Mouse (Mus musculus) thymus, postnatal 10 days (tissue): ENCODE measurements around the gene Gmpr.
A peak's percentile ranks its signal among the peaks of the same experiment; 100 is the strongest.

ENCODE experiments used
- DNase-seq, 2 experiments: peaks; one replicate each; pipeline ENCODE4 v3.0.0; 2021; ENCODE audit warnings: low spot score in 2 of 2

The Gmpr gene

GRCm38 (mm10) chr13:45502791-45503190, 4.5 kb upstream of the Gmpr start:
- no peak for DNase-seq

DNA sequence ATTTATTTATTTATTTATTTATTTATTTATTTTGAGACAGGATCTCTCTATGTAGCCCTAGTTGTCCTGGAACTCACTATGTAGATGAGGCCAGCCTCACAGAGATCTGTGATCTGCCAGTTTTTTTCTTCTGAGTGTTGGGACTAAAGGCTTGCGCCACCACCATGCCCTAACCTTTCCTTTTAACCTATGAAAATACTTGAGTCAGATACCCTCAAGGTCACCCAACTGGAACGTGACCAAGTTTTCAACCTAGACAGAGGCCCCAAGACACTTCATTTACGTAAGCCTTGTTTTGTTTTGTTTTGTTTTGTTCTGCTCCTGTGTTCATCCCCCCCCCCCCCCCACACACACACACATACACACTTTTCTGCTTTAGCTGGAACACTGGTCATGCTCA, 1.7 kb upstream of the Gmpr start:
- DNase-seq: no peak

DNA sequence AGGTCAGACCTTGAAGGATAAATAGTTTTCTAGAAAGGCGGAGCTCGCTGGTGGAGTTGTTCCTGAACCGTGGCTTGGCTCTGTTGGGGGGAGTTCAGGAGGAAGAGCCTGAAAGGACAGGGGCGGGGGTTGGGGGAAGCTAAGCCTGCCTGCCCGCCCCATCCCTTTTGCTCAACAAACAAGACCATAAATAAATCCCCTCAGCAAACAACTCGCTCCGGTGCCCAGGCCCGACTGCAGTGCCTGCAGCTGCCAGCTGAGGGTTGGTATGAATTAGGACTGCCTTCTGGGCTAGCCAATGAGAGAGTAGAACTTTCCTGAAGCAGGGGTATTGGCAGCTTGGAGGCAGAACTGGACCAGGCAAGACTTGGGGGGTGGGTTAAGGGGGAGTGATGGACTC, 1.3 kb downstream of the Gmpr start:
- peak; percentile 6 to 26 for DNase-seq

- no peak for DNase-seq
These were observed 2.1 kb downstream of the Gmpr start for GRCm38 (mm10) chr13:45509366-45509765.

DNA sequence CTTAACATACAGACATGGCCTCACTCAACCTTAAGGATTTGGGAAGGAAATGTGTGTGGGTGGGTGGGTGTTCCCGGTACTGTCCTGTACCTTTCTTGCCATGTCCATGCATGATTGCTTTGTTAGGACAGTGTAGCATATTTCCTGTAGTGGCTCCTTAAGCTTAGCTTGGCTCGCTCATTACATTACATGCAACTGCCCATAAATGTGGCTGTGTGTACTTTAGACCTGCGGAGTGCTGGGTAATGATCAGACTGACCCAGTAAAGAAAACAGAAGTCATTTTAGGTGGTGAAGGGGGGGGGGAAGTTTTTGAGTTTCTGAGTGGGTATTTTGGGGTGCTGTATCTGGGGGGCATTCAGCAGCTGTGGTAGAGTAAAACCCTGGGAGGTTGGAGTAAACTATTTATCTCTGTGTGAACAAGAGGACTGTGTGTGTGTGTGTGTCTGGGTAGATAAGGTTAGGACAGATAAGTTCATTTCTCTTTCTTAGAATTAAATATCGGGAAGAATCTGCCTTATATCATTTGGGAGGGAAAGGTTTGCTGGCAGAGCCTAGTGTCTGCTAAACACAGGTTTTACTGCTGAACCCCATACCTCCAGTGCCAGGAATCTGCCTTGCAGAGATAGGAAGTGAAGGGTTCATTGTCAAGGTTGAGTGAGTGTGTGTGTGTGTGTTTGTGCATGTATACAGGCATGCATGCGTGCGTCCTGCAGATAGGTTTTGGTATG, 4.6 kb downstream of the Gmpr start:
- DNase-seq: no peak

GRCm38 (mm10) chr13:45512531-45512930, 5.3 kb downstream of the Gmpr start:
- no peak for DNase-seq

DNA sequence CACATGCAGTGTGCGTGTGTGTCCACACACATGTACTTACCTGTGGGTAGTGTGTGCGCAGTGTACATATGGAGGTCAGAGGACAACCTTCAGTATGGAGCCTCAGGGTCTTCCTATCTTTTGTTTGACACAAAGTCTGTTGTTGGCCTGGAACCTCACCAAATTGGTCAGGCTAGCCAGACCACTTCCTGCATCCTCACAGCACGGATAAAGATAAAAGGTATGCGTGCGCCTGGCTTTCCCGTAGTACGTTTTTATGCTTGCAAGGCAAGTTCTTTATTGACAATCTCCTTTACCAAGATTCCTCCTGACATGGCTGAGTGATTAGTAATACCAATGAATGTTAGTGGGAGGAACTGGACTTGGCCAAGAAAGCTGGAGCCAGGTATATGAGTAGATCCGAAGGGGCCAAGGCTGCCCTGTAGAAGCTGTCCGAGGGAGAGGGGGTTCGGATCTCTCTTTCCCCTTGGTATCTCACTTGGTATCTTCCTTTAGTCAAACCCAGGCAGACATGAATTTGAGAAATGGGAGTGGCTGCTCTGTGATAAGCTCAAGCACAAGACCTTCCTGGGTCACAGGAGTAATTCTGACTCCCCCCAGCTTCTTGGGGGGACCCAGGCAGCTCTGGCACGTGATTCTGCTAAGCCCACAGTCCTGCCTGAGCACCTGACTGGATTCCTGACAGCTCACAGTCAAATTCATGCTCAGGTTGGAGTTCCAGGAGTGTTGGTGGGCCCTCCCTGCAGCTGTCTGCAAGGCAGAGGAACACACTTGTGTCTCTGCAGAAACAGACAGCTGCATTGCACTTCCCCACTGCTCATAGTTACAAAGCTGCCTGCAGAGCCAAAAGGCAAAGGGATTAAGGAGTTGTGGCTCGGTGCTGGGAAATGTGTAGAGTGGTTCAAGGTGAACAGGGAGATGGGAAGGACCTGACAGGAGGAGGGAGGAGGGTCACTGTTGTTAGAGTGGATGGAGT, 6.1 kb downstream of the Gmpr start:
- no peak for DNase-seq

DNA sequence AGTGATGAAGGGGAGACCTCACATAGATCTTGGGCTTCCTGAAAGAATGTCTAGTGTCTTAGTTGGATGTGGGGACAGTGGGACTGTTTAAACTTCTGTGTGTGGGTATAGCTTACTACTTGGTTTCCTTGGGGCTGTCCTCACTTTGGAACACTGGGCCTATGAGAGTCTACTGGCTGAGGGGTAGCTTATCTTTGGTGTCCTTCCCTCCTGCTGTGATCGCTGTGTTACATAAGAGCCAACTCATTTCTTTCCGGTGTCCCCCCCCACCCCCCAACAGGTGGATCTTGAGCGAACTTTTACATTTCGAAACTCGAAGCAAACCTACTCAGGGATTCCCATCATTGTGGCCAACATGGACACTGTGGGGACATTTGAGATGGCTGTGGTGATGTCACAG, 6.9 kb downstream of the Gmpr start:
- DNase-seq: no peak

DNA sequence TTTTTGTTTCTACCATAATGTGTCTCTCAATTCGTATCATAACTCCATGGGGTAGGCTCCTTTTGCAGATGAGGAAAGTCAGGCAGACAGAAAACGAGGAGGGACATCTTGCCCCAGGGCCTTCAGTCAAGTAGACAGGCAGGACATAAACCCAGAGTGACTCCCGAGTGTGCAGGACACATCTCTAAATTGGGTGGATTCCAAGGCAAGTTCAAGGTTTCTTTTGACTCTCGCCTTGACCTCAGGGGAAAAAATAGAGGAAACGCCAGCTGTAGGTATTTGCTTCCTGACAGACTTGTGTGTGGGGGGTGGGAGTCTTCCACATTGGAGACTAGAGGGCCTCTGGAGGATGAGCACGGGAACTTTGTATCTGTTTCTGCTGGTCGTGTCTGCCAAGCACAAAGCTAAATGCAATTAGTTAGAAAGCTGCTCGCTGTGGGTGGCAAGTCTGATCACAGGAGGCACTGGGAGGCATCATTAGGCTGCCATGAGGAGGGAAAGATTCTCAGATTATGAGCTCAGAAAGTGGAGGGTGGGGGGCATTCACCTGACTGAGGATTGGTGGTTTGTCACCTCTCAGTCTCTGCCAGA, 7.7 kb downstream of the Gmpr start:
- no peak for DNase-seq

DNA sequence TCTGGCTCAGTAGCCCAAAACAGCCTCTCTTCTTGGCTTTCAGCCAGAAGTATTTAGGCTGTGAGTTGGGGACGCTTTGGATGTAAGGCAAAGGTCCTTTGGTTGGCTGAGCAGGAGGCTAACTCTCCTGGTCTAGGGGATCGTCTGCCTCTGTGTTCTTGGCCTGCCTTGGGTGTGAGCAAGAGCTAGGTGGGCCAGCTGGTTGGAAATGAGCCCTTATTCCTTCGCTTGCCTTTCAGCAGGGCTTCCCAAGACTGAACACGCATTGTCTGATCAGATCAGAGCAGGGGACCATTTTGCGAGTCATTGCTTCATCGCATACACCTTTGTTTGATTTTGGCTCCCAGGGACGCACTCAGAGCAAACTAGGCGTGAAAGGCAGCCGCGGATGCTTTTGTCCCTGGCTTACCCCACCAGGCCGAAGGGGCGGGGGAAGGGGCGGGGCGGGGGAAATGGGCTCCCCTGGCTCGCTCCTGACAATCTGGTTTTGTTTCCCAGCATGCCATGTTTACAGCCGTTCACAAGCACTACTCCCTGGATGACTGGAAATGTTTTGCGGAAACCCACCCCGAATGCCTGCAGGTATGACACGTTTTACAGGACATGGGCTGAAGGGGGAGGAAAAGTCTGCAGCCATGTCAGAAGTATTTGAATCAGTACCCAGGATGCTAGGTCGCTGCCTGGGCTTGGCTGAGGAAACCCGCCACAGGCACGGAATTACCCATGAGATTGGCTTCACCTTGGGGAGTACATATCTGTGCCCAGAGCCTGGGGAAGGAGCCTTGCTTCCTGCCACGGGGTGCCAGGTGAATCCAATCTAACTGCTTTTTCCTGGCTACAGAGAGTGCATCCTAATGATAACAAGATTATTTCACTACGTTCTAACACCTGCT, 9.5 kb downstream of the Gmpr start:
- no peak for DNase-seq

DNA sequence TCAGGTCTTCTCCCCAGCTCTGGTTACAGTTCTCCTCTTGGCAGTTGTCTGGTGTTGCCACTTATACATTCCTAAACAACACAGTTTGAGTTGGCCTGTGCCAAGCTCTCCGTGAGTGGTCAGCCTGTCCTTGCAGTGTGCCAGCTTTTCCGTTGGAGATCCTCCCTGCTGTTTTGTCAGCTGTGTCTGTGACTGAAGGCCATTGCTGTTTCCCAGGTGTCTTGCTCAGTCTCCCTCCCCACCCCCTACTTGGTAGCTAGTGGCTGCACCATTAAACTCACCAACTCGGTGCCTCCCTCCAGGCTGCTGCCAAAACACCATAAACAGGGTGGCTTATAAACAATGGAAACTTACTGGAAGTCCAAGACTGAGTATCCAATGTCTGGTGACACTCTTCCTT, 17.1 kb downstream of the Gmpr start:
- DNase-seq: no peak

GRCm38 (mm10) chr13:45524791-45525435, 17.7 kb downstream of the Gmpr start:
- no peak for DNase-seq

DNA sequence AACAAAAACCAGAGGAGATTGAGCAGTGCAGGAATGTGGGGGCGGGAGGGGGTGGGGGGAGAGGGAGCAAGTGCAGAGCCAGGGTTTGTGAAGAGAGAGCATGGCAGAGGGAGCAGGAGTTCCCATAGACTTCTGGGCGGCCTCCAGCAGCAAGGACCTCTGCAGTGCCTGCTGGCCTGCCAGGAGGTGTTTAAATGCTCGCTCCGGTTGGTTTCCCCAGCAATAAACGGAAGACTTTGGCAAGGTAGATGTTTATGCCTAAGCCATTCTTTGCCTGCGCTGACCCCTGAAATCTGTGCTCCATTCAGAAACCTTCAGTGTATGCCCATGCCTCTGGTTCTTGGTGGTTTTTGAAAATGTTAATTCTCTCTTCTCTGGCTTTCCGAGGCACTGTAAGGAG, 19.0 kb downstream of the Gmpr start:
- DNase-seq: no peak

GRCm38 (mm10) chr13:45527232-45527964, 20.2 kb downstream of the Gmpr start:
- no peak for DNase-seq

GRCm38 (mm10) chr13:45528787-45529186, 21.5 kb downstream of the Gmpr start:
- no peak for DNase-seq

GRCm38 (mm10) chr13:45530754-45531153, 23.5 kb downstream of the Gmpr start:
- no peak for DNase-seq

DNA sequence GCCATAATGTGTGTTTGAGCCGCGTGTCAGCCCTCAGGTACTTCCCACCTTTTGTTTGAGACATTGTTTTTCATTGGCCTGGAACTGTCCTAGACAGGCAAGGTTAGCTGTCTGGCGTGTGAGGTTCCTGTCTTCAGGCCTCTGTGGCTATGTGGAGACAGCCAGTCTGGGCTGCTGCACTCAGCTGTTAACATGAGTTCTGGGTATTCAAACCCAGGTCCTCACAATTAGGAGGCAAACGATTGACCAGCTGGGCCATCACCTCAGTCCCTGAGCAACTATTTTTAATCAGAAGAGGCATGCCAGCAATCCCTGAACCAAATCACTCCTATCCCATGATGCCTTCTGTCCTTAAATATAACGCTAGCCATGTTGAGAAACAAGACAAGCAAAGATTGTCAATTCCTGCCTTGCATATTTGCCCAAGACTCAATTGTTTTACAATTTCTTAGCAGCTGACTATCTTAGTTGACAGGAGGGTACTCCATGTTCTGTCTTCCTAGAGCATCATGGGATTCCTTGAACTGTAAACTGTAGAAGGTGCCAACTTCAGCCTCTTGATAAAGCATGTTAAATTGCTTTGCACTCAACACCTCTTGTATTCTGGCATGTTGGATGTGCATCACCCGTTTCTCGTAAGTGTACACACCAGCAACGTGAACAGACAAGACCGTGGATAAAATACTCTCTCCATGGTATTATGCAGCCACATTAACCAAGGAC, 28.6 kb downstream of the Gmpr start:
- no peak for DNase-seq

GRCm38 (mm10) chr13:45537110-45537509, 29.9 kb downstream of the Gmpr start:
- DNase-seq: no peak

DNA sequence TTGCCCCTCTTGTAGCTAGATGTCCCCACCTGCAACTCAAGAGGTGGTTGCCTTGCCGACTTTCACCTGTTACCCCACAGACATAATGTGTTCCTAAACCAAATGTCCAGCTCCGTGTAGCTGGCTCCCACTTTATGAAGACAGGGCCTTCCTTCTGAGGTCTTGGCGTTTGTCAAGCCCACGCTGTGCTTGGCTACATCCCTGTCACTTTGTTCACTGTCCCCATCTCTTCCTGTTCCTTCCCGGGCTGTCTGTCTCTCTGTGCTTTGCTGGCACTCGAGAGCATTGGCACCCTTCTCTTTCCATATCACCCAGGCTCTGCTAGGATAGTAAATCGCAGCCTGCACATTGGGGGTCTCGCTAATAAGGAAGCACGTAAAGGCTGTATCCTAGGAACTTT, 30.8 kb downstream of the Gmpr start:
- DNase-seq: no peak
